Mouse (Mus musculus) heart, embryonic 14.5 days (tissue): Measurements from ENCODE around the gene Car3. TPM values are rescaled to one million over a fixed set of nuclear protein-coding genes. Genes with fewer than 3 reads are reported as not detected.
"Not testable (repeated sequence)": the region's sequence is repeated elsewhere in the genome, so short reads cannot be mapped to it uniquely, and the experiment has no call there.

Experiments used
- ATAC-seq: fragments of 200-750 bp; cut with Nextera tagmentation; 2 replicates; pipeline ENCODE4 v1.8.0; 2017; ENCODE audit warnings: low read depth, moderate TSS enrichment; ENCODE audit not compliant: insufficient number of reproducible peaks, insufficient read depth, low FRiP score
- H3K27ac ChIP-seq, 2 experiments: fragments of 200-500 bp in 1 of 2; fragments of 300-500 bp in 1 of 2; sonication (generic) in 1 of 2; replicated peaks in 1 of 2; 2 replicates each; pipeline ENCODE4 v1.5.1; 2012 to 2014; ENCODE audit warnings: low read depth in 2 of 2, low read length in 2 of 2, control low read depth in 1 of 2, mild to moderate bottlenecking in 1 of 2, mixed read lengths in 1 of 2; ENCODE audit not compliant: control insufficient read depth in 1 of 2, insufficient read depth in 1 of 2
- H3K27me3 ChIP-seq: fragments of 300-500 bp; sonication (generic); 2 replicates; pipeline ENCODE4 v1.6.1; 2014; ENCODE audit warnings: mild to moderate bottlenecking, low read length, control low read depth; ENCODE audit not compliant: control insufficient read depth, insufficient read depth
- H3K36me3 ChIP-seq: fragments of 300-500 bp; sonication (generic); 2 replicates; pipeline ENCODE4 v1.6.1; 2014; ENCODE audit warnings: mild to moderate bottlenecking, control low read depth, low read length, mixed read lengths; ENCODE audit not compliant: control insufficient read depth, insufficient read depth
- H3K4me1 ChIP-seq, 2 experiments: fragments of 200-500 bp in 1 of 2; fragments of 300-500 bp in 1 of 2; sonication (generic) in 1 of 2; 2 replicates each; pipeline ENCODE4 v1.6.1; 2012 to 2014; ENCODE audit warnings: low read length in 2 of 2, control low read depth in 1 of 2, mixed read lengths in 1 of 2; ENCODE audit not compliant: control insufficient read depth in 2 of 2, insufficient read depth in 2 of 2
- H3K4me2 ChIP-seq: fragments of 300-500 bp; sonication (generic); 2 replicates; pipeline ENCODE4 v1.6.1; 2014; ENCODE audit warnings: mild to moderate bottlenecking, low read length
- H3K4me3 ChIP-seq, 2 experiments: fragments of 200-500 bp in 1 of 2; fragments of 300-500 bp in 1 of 2; sonication (generic) in 1 of 2; 2 replicates each; pipeline ENCODE4 v1.5.1; 2012 to 2014; ENCODE audit warnings: low read length in 2 of 2, mild to moderate bottlenecking in 2 of 2, control low read depth in 1 of 2, low read depth in 1 of 2, moderate library complexity in 1 of 2; ENCODE audit not compliant: control insufficient read depth in 1 of 2, insufficient read depth in 1 of 2
- H3K9ac ChIP-seq: fragments of 300-500 bp; sonication (generic); 2 replicates; pipeline ENCODE4 v1.6.1; 2014; ENCODE audit warnings: mild to moderate bottlenecking, low read length
- H3K9me3 ChIP-seq: fragments of 300-500 bp; sonication (generic); 2 replicates; pipeline ENCODE4 v1.6.1; 2016; ENCODE audit warnings: low read length, control low read depth; ENCODE audit not compliant: control insufficient read depth
- WGBS: fragments of 180-500 bp; shearing (Covaris S2); extraction: QIAGEN DNeasy Blood & Tissue Kit; methylation state at CpG from one replicate; pipeline ENCODE4 v1.1.7; 2014; 5-methylcytosine and 5-hydroxymethylcytosine counted together
- polyA plus RNA-seq: library from polyadenylated mRNA; unstranded; fragments of >200 nt; fragmentation: Nextera tagmentation; extraction: Ambion mirVana; gene quantifications from 2 replicates; pipeline ENCODE4 v1.2.1, GENCODE M21; 2014

Gene Car3
- polyA plus RNA-seq: 7.0 and 7.8 TPM in 2 replicates

DNA sequence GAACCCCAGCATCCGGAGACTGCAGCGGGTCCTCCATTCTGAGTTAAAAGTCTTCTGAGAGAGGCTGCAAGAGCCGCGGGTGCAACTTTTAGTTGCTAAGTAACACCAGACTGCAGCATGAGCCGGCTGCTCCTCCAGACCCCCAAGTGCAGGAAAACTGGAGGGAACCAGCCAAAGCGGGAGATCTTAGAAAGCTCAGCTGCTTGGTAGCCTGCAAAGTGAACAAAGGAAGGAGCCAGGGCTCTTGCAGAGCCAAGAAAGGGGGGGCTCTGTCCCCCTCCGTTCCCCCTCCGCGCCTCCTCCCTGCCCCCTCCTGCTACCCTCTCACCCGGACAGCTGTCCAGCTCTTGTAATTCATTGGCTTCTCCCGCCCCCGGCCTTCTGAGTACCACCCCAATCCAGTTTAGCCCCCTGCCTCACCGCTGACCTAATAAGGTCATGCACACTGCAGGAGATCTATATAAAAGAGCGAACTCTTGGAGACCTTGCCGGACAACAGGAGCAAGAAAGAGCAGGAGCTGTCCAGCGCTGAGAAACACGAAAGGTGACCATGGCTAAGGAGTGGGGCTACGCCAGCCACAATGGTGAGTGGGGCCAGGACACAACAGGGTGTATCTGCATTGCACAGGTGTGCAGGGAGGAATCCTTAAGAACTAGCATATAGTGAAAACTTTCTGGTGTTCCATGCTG lies at the start of gene Car3:
Gene Car3, plus strand, starts transcription at position 491 of the 690 bp plus-strand sequence.
- Histone ChIP-seq H3K4me1 (0 out of 4 replicates have a peak, but pooled peaks cover 0 to 7% of the 10 kb centered on the region in 2 experiments), H3K4me3 (peak within 1 kb of the TSS; percentile 26 to 37), H3K36me3 (no peaks in the 10 kb centered on the region), H3K9me3 (no peaks in the 10 kb centered on the region), H3K27me3 (no peaks in the 10 kb centered on the region), H3K27ac (no peak within 1 kb of the TSS), H3K4me2 (peak within 1 kb of the TSS; percentile 83), H3K9ac (peak within 1 kb of the TSS; percentile 51)
- ATAC-seq: peak; percentile 26; the same call in 1 of the 2 replicates
- 3% methylated on average over 17 of the region's 18 CpGs for WGBS

DNA sequence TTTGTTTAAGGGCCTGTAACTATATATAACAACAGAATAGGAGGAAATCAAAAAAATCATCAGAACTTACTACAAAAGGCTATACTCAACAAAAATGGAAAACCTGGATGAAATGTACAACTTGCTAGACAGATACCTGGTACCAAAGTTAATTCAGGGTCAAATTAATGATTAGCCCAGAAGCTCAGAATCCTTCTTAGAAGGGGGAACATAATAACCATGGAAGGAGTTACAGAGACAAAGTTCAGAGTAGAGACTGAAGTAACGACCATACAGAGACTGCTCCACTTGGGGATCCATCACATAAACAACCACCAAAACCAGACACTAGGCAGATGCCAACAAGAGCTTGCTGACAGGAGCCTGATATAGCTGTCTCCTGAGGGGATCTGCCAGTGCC lies 47.9 kb upstream of the Car3 start:
- H3K4me1 ChIP-seq, ATAC-seq, H3K9me3 ChIP-seq, H3K27me3 ChIP-seq, H3K36me3 ChIP-seq, H3K4me2 ChIP-seq, H3K4me3 ChIP-seq, H3K9ac ChIP-seq, H3K27ac ChIP-seq: not testable (repeated sequence)
- 19% methylated on average over 1 of the region's 1 CpGs for WGBS

DNA sequence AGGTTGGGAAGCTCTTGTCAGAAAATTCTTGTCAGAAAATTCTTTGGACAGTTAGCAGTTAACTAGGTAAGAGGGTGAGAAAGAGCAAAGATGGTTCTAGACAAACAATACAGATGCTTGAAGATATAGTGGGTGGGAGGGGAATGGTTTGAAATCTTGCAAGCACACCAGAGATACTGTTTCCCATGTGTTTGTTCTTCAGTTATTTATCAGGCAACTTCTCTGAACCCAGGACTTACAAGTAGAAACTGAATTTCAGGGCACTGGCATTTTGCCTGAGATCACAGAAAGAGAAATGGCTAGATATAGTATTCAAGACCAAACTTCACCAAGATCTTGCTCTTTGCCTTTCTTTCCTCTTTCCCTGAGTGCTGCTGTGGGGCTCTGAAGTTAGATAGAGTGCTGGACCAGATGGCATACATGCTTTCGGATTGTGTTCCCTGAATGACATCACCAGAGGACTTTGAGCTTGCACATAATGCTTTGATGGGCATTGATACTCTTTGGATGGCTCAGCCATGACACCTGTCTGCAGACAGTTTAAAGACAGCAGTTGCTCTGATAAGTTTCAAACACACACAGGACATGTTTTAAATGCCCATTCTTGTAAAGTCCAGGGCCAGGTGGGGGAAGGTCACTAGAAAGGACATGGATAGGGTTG lies 43.3 kb upstream of the Car3 start:
- Histone ChIP-seq H3K9ac (no peak overlapping the region), H3K27ac (no peak overlapping the region), H3K27me3 (no peaks in the 10 kb centered on the region), H3K4me2 (no peak overlapping the region), H3K4me3 (no peak overlapping the region), H3K4me1 (no peaks in the 10 kb centered on the region), H3K9me3 (no peaks in the 10 kb centered on the region), H3K36me3 (no peaks in the 10 kb centered on the region)
- no peak for ATAC-seq
- WGBS: 48% methylated on average over 1 of the region's 1 CpGs

DNA sequence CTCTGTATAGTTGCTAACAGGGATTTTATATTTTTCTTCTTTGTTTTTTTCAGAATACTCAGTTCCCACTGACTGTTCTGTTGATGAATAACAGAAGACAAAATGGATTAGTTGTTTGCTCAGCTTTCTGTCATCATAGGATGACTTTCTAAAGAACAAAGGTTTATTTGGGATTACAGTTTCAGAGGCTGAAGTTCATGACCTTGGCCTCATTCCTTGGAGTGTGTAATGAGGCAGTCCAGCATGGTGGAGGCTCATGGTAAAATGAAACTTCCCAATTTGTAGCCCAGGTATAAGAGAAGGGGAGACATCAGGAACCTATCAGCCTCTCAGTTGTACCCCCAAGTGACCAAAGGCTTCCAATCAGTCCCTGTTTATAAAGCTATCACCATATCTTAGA lies 34.4 kb upstream of the Car3 start:
- Histone ChIP-seq H3K4me2 (no peak overlapping the region), H3K36me3 (no peaks in the 10 kb centered on the region), H3K9ac (no peak overlapping the region), H3K9me3 (no peaks in the 10 kb centered on the region), H3K27ac (no peak overlapping the region), H3K4me3 (no peak overlapping the region), H3K27me3 (no peaks in the 10 kb centered on the region), H3K4me1 (no peaks in the 10 kb centered on the region)
- ATAC-seq: no peak

GRCm38 (mm10) chr3:14831219-14831835 lies 32.0 kb upstream of the Car3 start:
- Histone ChIP-seq H3K9ac (no peak overlapping the region), H3K4me1 (no peaks in the 10 kb centered on the region), H3K4me2 (no peak overlapping the region), H3K9me3 (no peaks in the 10 kb centered on the region), H3K36me3 (no peaks in the 10 kb centered on the region), H3K27ac (no peak overlapping the region), H3K4me3 (no peak overlapping the region), H3K27me3 (no peaks in the 10 kb centered on the region)
- WGBS: 73% methylated on average over 5 of the region's 5 CpGs
- ATAC-seq: no peak

GRCm38 (mm10) chr3:14832766-14833165 lies 30.5 kb upstream of the Car3 start:
- H3K27ac ChIP-seq: no peak overlapping the region
- no peaks in the 10 kb centered on the region for H3K27me3 ChIP-seq
- no peak overlapping the region for H3K4me3 ChIP-seq
- no peak overlapping the region for H3K9ac ChIP-seq
- no peaks in the 10 kb centered on the region for H3K9me3 ChIP-seq
- H3K36me3 ChIP-seq: no peaks in the 10 kb centered on the region
- no peak for ATAC-seq
- H3K4me1 ChIP-seq: no peaks in the 10 kb centered on the region
- H3K4me2 ChIP-seq: no peak overlapping the region

GRCm38 (mm10) chr3:14838936-14839335 lies 24.4 kb upstream of the Car3 start:
- Histone ChIP-seq H3K4me3 (no peak overlapping the region), H3K9me3 (no peaks in the 10 kb centered on the region), H3K9ac (no peak overlapping the region), H3K4me1 (no peaks in the 10 kb centered on the region), H3K36me3 (no peaks in the 10 kb centered on the region), H3K27ac (no peak overlapping the region), H3K4me2 (no peak overlapping the region), H3K27me3 (no peaks in the 10 kb centered on the region)
- no peak for ATAC-seq
- WGBS: 92% methylated on average over 1 of the region's 1 CpGs
